Comparison of ENCODE assay signal across 24 mouse cellular contexts in genomic region chr2:71766007-71766406, GRCm38 (mm10). TPM values are rescaled to one million over a fixed set of nuclear protein-coding genes. Genes with fewer than 3 reads are reported as not detected.
DNase-seq lines count a peak whose midpoint lies in the region; ATAC-seq and TF ChIP-seq lines count a peak whose summit lies in the region.
"Had no signal": no experiment of that assay in that cellular context is flagged by ENCODE, and none has a peak within 500 bp of the region (broad histone marks: within the 10 kb centered on the region; RNA-seq: fewer than 3 reads in every experiment).

No protein-coding gene starts in this region.

- H3K27ac ChIP-seq in lung, embryonic 15.5 days, result 0 out of 2 replicates have a peak overlapping the region, but pooled peaks have one; percentile 15
- H3K27ac ChIP-seq in heart, embryonic 16.5 days (ENCODE audit: low read length), result peak overlapping the region; percentile 37; the same call in 1 of the 2 replicates
- 0 out of 2 replicates have a peak overlapping the region, but pooled peaks have one; percentile 24 for H3K27ac ChIP-seq in stomach, postnatal 0 days (replicated peaks)
- H3K27ac ChIP-seq: embryonic facial prominence, embryonic 13.5 days; forebrain, embryonic 12.5 days; hindbrain, embryonic 12.5 days; liver, embryonic 13.5 days; neural tube, embryonic 12.5 days had no signal

- 73% methylated on average over 5 of the region's 5 CpGs for WGBS in lung, embryonic 15.5 days
- WGBS in lung, adult 2 months, result 63% methylated on average over 5 of the region's 5 CpGs
- WGBS in heart, embryonic 16.5 days, result 75% methylated on average over 5 of the region's 5 CpGs
- WGBS in stomach, postnatal 0 days, result 81% methylated on average over 5 of the region's 5 CpGs

- H3K27me3 ChIP-seq in lung, embryonic 15.5 days, result no peaks in the 10 kb centered on the region
- H3K27me3 ChIP-seq in heart, embryonic 16.5 days (ENCODE audit: control insufficient read depth, insufficient read depth, low read length), result no peaks in the 10 kb centered on the region
- no peaks in the 10 kb centered on the region for H3K27me3 ChIP-seq in stomach, postnatal 0 days (ENCODE audit: control insufficient read depth, insufficient read depth, low read length)
- H3K27me3 ChIP-seq: embryonic facial prominence, embryonic 13.5 days; forebrain, embryonic 12.5 days; hindbrain, embryonic 12.5 days; liver, embryonic 13.5 days; neural tube, embryonic 12.5 days had no signal

- no peak overlapping the region for H3K4me2 ChIP-seq in lung, embryonic 15.5 days
- no peak overlapping the region for H3K4me2 ChIP-seq in heart, embryonic 16.5 days (ENCODE audit: low read depth, low read length)
- H3K4me2 ChIP-seq in stomach, postnatal 0 days (replicated peaks; ENCODE audit: low read depth), result no peak overlapping the region
- H3K4me2 ChIP-seq: embryonic facial prominence, embryonic 13.5 days; forebrain, embryonic 12.5 days; hindbrain, embryonic 12.5 days; liver, embryonic 13.5 days; lung, embryonic 14.5 days; neural tube, embryonic 12.5 days had no signal

- no peak overlapping the region for H3K9ac ChIP-seq in lung, embryonic 15.5 days
- H3K9ac ChIP-seq in heart, embryonic 16.5 days (ENCODE audit: low read length), result no peak overlapping the region
- no peak overlapping the region for H3K9ac ChIP-seq in stomach, postnatal 0 days (ENCODE audit: low read length)
- H3K9ac ChIP-seq: embryonic facial prominence, embryonic 13.5 days; forebrain, embryonic 12.5 days; hindbrain, embryonic 12.5 days; liver, embryonic 13.5 days; lung, embryonic 14.5 days; neural tube, embryonic 12.5 days had no signal

- TF ChIP-seq EP300 in stomach, postnatal 0 days (optimal IDR thresholded peaks at IDR 0.05), result no peak

- peaks cover 18% of the 10 kb centered on the region for H3K4me1 ChIP-seq in lung, embryonic 15.5 days
- no peaks in the 10 kb centered on the region for H3K4me1 ChIP-seq in lung, adult 2 months (ENCODE audit: control insufficient read depth, insufficient read depth, low read length)
- H3K4me1 ChIP-seq in heart, embryonic 16.5 days (ENCODE audit: control insufficient read depth, insufficient read depth, low read length), result no peaks in the 10 kb centered on the region
- H3K4me1 ChIP-seq in stomach, postnatal 0 days (replicated peaks; ENCODE audit: control insufficient read depth, insufficient read depth), result no peaks in the 10 kb centered on the region
- H3K4me1 ChIP-seq: forebrain, embryonic 12.5 days; hindbrain, embryonic 12.5 days; neural tube, embryonic 12.5 days had no signal

- no peak overlapping the region for H3K4me3 ChIP-seq in lung, embryonic 15.5 days
- H3K4me3 ChIP-seq in lung, adult 2 months (replicated peaks; ENCODE audit: extremely low read depth, low read depth, low read length), result no peak overlapping the region
- H3K4me3 ChIP-seq in heart, embryonic 16.5 days (ENCODE audit: low read length), result no peak overlapping the region
- H3K4me3 ChIP-seq in stomach, postnatal 0 days (ENCODE audit: low read depth, low read length), result no peak overlapping the region
- H3K4me3 ChIP-seq: embryonic facial prominence, embryonic 13.5 days; erythroblast, embryonic 14.5 days; forebrain, embryonic 12.5 days; hindbrain, embryonic 12.5 days; liver, embryonic 13.5 days; neural tube, embryonic 12.5 days had no signal

- DNase-seq in heart, adult 9 months (ENCODE audit: low spot score in 2 of 2), result peak; percentile 43 to 74
- DNase-seq in heart, postnatal 10 days, result no peak
- DNase-seq in lung, adult 2 months, result no peak
- DNase-seq in stomach, postnatal 0 days (ENCODE audit: low spot score), result no peak
- no peak for DNase-seq in adrenal gland, postnatal 10 days
- DNase-seq: adrenal gland, adult 8-10 months; cerebellum, adult 2 months; cerebellum, postnatal 25 days; embryo, embryonic 11 days; kidney, postnatal 25 days; liver, embryonic 13.5 days; lung, embryonic 14.5 days; midbrain, embryonic 14.5 days; retina, postnatal 1 day; thymus, postnatal 25 days had no signal

- no peaks in the 10 kb centered on the region for H3K36me3 ChIP-seq in lung, embryonic 15.5 days
- no peaks in the 10 kb centered on the region for H3K36me3 ChIP-seq in heart, embryonic 16.5 days (ENCODE audit: control insufficient read depth, insufficient read depth)
- H3K36me3 ChIP-seq in stomach, postnatal 0 days (ENCODE audit: control insufficient read depth, insufficient read depth, low read length), result no peaks in the 10 kb centered on the region
- H3K36me3 ChIP-seq: embryonic facial prominence, embryonic 13.5 days; forebrain, embryonic 12.5 days; hindbrain, embryonic 12.5 days; liver, embryonic 13.5 days; neural tube, embryonic 12.5 days had no signal

- TF ChIP-seq CTCF in lung, adult 2 months (IDR thresholded peaks at IDR 0.05; ENCODE audit: insufficient read depth, low read length), result no peak
- no peak for TF ChIP-seq CTCF in stomach, postnatal 0 days (IDR thresholded peaks at IDR 0.05; ENCODE audit: low read depth)

- intact Hi-C loops in heart, postnatal 10 days (cut with DNase I), result no loop called here

- no peak for ATAC-seq in lung, embryonic 15.5 days (ENCODE audit: borderline replicate concordance, extremely low read depth, low FRiP score, low TSS enrichment)
- ATAC-seq in heart, embryonic 16.5 days (replicated peaks; ENCODE audit: extremely low read depth, insufficient read depth, low FRiP score), result no peak
- ATAC-seq in stomach, postnatal 0 days (ENCODE audit: low FRiP score, low TSS enrichment), result no peak
- ATAC-seq: activated CD4-positive, CD25-positive, alpha-beta regulatory T cell, adult 4 months; intestine, postnatal 0 days had no signal

- H3K9me3 ChIP-seq in lung, embryonic 15.5 days, result no peaks in the 10 kb centered on the region
- H3K9me3 ChIP-seq in heart, embryonic 16.5 days (replicated peaks; ENCODE audit: control insufficient read depth, low read length), result no peaks in the 10 kb centered on the region
- no peaks in the 10 kb centered on the region for H3K9me3 ChIP-seq in stomach, postnatal 0 days (ENCODE audit: control insufficient read depth, low read length)
- H3K9me3 ChIP-seq: embryonic facial prominence, embryonic 13.5 days; forebrain, embryonic 12.5 days; hindbrain, embryonic 12.5 days; liver, embryonic 13.5 days; neural tube, embryonic 12.5 days had no signal

- TF ChIP-seq POLR2A in lung, adult 2 months (IDR thresholded peaks at IDR 0.05; ENCODE audit: borderline replicate concordance, extremely low read depth, low read depth, low read length), result no peak

RNA-seq across cellular contexts. Expression of gene Itga6, which starts 20.6 kb away (rescaled TPM):
- total RNA-seq in heart, postnatal 10 days (2021), result 10 to 100 TPM; 95.3 to 98.2 TPM
- 77.1 and 81.4 TPM in 2 replicates for polyA plus RNA-seq in lung, embryonic 15.5 days (2015; fragmentation: Nextera tagmentation; extraction: Ambion mirVana)
- polyA plus RNA-seq in lung, adult 2 months (2012; rRNA removed), result 45.2 and 47.3 TPM in 2 replicates
- polyA plus RNA-seq in heart, embryonic 16.5 days (2015; fragmentation: Nextera tagmentation; extraction: Ambion mirVana), result 46.2 and 49.6 TPM in 2 replicates
- 51.5 and 51.9 TPM in 2 replicates for polyA plus RNA-seq in stomach, postnatal 0 days (2015; fragmentation: Nextera tagmentation; extraction: Ambion mirVana)
- total RNA-seq in adrenal gland, postnatal 10 days (2021), result 100 to 1,000 TPM; 145 to 179 TPM

Comparison
In these comparisons a context has a peak if more than half of its experiments do, and no peak if none do; other contexts are left out.
1. DNase-seq: peak in heart, adult 9 months (2 of 2); none in heart, postnatal 10 days (0 of 2), lung, adult 2 months (single experiment), stomach, postnatal 0 days (single experiment) and adrenal gland, postnatal 10 days (single experiment).
2. Peak in every context shown above with its lines, with median percentiles within 50 percentile points of each other: H3K27ac ChIP-seq.